Mouse (Mus musculus): ENCODE results near the gene Zmym2. TPM values are rescaled to one million over a fixed set of nuclear protein-coding genes. Genes with fewer than 3 reads are reported as not detected.

Zmym2 gene
- polyA plus RNA-seq, 1 experiment from 2014 or later, result 30.2 TPM

DNA sequence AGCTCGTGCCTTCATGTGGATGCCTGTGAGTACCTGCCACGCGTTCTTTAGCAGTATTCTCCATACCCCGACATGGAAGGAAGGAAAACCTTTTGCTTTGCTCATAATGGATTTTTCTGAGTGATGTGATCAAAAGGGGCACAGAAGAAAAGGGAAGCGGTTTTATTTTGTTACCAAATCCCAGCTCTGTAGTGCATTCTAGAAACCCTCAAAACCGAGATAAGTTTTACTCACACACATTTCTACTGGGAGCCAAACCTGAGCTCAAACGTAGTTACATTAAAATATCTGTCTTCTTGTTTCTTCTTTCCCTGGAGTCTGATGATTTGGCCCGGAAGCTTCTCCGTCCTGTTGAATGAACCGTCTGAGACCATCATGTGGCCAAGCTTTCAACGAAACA, 83.7 kb downstream of the Zmym2 start:
- no peak overlapping the region for H3K4me3 ChIP-seq (ENCODE audit: control insufficient read depth in 1 of 2, insufficient read depth in 1 of 2, low read depth in 1 of 2, low read length in 2 of 2)
- H3K9ac ChIP-seq (ENCODE audit: low read length), result no peak overlapping the region
- H3K36me3 ChIP-seq (ENCODE audit: control insufficient read depth, insufficient read depth, low read length), result no peaks in the 10 kb centered on the region
- H3K9me3 ChIP-seq (ENCODE audit: control insufficient read depth, low read length), result no peaks in the 10 kb centered on the region
- no peak overlapping the region; a peak in 1 of 4 replicates for H3K27ac ChIP-seq (replicated peaks in 1 of 2; ENCODE audit: control insufficient read depth in 1 of 2, insufficient read depth in 1 of 2, low read depth in 2 of 2, low read length in 2 of 2)
- H3K4me2 ChIP-seq (ENCODE audit: low read length), result peak overlapping the region; percentile 13; the same call in 1 of the 2 replicates
- 53% methylated on average over 11 of the region's 11 CpGs for WGBS
- peaks cover 5 to 8% of the 10 kb centered on the region in 2 experiments for H3K4me1 ChIP-seq (ENCODE audit: control insufficient read depth in 2 of 2, insufficient read depth in 2 of 2, low read length in 2 of 2)
- no peaks in the 10 kb centered on the region for H3K27me3 ChIP-seq (ENCODE audit: control insufficient read depth, insufficient read depth, low read length)
- no peak for ATAC-seq (ENCODE audit: insufficient number of reproducible peaks, insufficient read depth, low FRiP score, low read depth)

GRCm38 (mm10) chr14:56978045-56978655, 91.7 kb downstream of the Zmym2 start:
- Histone ChIP-seq H3K27me3 (ENCODE audit: control insufficient read depth, insufficient read depth, low read length) (no peaks in the 10 kb centered on the region), H3K4me1 (ENCODE audit: control insufficient read depth in 2 of 2, insufficient read depth in 2 of 2, low read length in 2 of 2) (peaks cover 0 to 2% of the 10 kb centered on the region in 2 experiments; a peak in 1 of 4 replicates), H3K9ac (ENCODE audit: low read length) (no peak overlapping the region), H3K4me3 (ENCODE audit: control insufficient read depth in 1 of 2, insufficient read depth in 1 of 2, low read depth in 1 of 2, low read length in 2 of 2) (no peak overlapping the region), H3K36me3 (ENCODE audit: control insufficient read depth, insufficient read depth, low read length) (no peaks in the 10 kb centered on the region), H3K27ac (replicated peaks in 1 of 2; ENCODE audit: control insufficient read depth in 1 of 2, insufficient read depth in 1 of 2, low read depth in 2 of 2, low read length in 2 of 2) (no peak overlapping the region), H3K4me2 (ENCODE audit: low read length) (no peak overlapping the region), H3K9me3 (ENCODE audit: control insufficient read depth, low read length) (no peaks in the 10 kb centered on the region)
- 47% methylated on average over 8 of the region's 8 CpGs for WGBS
- ATAC-seq (ENCODE audit: insufficient number of reproducible peaks, insufficient read depth, low FRiP score, low read depth), result no peak

- H3K4me1 ChIP-seq (ENCODE audit: control insufficient read depth in 2 of 2, insufficient read depth in 2 of 2, low read length in 2 of 2), result no peaks in the 10 kb centered on the region
- no peak overlapping the region for H3K4me3 ChIP-seq (ENCODE audit: control insufficient read depth in 1 of 2, insufficient read depth in 1 of 2, low read depth in 1 of 2, low read length in 2 of 2)
- no peak overlapping the region for H3K27ac ChIP-seq (replicated peaks in 1 of 2; ENCODE audit: control insufficient read depth in 1 of 2, insufficient read depth in 1 of 2, low read depth in 2 of 2, low read length in 2 of 2)
- H3K27me3 ChIP-seq (ENCODE audit: control insufficient read depth, insufficient read depth, low read length), result no peaks in the 10 kb centered on the region
- no peak overlapping the region for H3K9ac ChIP-seq (ENCODE audit: low read length)
- no peak overlapping the region for H3K4me2 ChIP-seq (ENCODE audit: low read length)
- ATAC-seq (ENCODE audit: insufficient number of reproducible peaks, insufficient read depth, low FRiP score, low read depth), result no peak
- 71% methylated on average over 4 of the region's 4 CpGs for WGBS
- no peaks in the 10 kb centered on the region for H3K9me3 ChIP-seq (ENCODE audit: control insufficient read depth, low read length)
- no peaks in the 10 kb centered on the region for H3K36me3 ChIP-seq (ENCODE audit: control insufficient read depth, insufficient read depth, low read length)
These were observed 102.2 kb downstream of the Zmym2 start for GRCm38 (mm10) chr14:56988621-56989020.

Other genes starting within 250 kb of the Zmym2 start
- 25.5 and 31.5 TPM in 2 replicates for gene Mphosph8, start 218.4 kb upstream of the Zmym2 start, polyA plus RNA-seq (2014; fragmentation: Nextera tagmentation; extraction: Ambion mirVana)
- gene Pspc1, start 108.3 kb upstream of the Zmym2 start, polyA plus RNA-seq (2014; fragmentation: Nextera tagmentation; extraction: Ambion mirVana), result 27.7 and 30.0 TPM in 2 replicates
- 14.3 and 16.4 TPM in 2 replicates for gene Zmym5, start 74.9 kb upstream of the Zmym2 start, polyA plus RNA-seq (2014; fragmentation: Nextera tagmentation; extraction: Ambion mirVana)
- 34.1 and 37.6 TPM in 2 replicates for gene Gja3, start 171.4 kb downstream of the Zmym2 start, polyA plus RNA-seq (2014; fragmentation: Nextera tagmentation; extraction: Ambion mirVana)
- 0.08 TPM in 1 of 2 replicates, not detected in the other for gene Gjb2, start 218.0 kb downstream of the Zmym2 start, polyA plus RNA-seq (2014; fragmentation: Nextera tagmentation; extraction: Ambion mirVana)
- gene Gm4491, start 229.2 kb downstream of the Zmym2 start, polyA plus RNA-seq (2014; fragmentation: Nextera tagmentation; extraction: Ambion mirVana), result not detected in 2 replicates
- not detected in 2 replicates for gene Gjb6, start 247.0 kb downstream of the Zmym2 start, polyA plus RNA-seq (2014; fragmentation: Nextera tagmentation; extraction: Ambion mirVana)